Mouse (Mus musculus) kidney, adult 11 months (tissue): Measurements from ENCODE around the gene Smoc2.

Source experiments
- DNase-seq: peaks from one replicate; pipeline ENCODE4 v3.0.0; 2022

Gene Smoc2

DNA sequence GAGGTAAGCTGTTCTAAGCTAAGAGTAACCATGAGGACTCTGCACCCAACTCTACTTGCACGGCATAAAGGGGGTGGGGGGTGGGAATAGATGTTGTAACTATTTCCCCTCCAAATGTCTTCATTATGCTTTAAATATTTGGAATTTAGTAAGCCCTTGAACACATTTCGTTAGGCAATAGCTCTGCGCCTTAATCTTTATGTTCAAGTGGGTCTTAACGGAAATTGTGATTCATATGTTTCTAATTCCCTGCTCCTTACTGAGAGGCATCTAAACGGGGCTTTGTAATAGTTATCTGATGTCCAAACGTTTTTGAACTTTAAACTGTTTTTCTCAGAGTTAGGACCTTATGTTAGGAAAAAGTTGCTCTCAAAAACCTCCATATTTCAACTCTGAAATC, 147.2 kb downstream of the Smoc2 start:
- DNase-seq: no peak

- DNase-seq: no peak
Observed at GRCm38 (mm10) chr17:14434717-14435116, 155.4 kb downstream of the Smoc2 start.

GRCm38 (mm10) chr17:14445611-14446010, 166.3 kb downstream of the Smoc2 start:
- DNase-seq: no peak

- DNase-seq: no peak
Observed at GRCm38 (mm10) chr17:14447275-14447674, 168.0 kb downstream of the Smoc2 start.
